8 mouse cellular contexts compared by ENCODE assay signal in genomic region chr1:127677661-127678580, GRCm38 (mm10). TPM values are rescaled to one million over a fixed set of nuclear protein-coding genes. Genes with fewer than 3 reads are reported as not detected.
DNase-seq lines count a peak whose midpoint lies in the region; ATAC-seq and TF ChIP-seq lines count a peak whose summit lies in the region.
"Had no signal": no experiment of that assay in that cellular context is flagged by ENCODE, and none has a peak within 500 bp of the region (broad histone marks: within the 10 kb centered on the region; RNA-seq: fewer than 3 reads in every experiment).

No protein-coding gene starts in this region.

- H3K4me3 ChIP-seq in G1E (ENCODE audit: low read depth, low read length): peak overlapping the region; percentile 27; the same call in 1 of the 2 replicates
- H3K4me3 ChIP-seq in cortical plate, adult 2 months (ENCODE audit: insufficient read depth, low read length): peak overlapping the region; percentile 31
- H3K4me3 ChIP-seq in stomach, embryonic 15.5 days (replicated peaks): peak overlapping the region; percentile 52

- peak; percentile 58 for ATAC-seq in CD4-positive, CD25-positive, alpha-beta regulatory T cell, adult 4 months
- no peak for ATAC-seq in G1E (ENCODE audit: extremely low read depth, insufficient number of reproducible peaks, low FRiP score, poor library complexity, severe bottlenecking)
- peak; percentile 85 for ATAC-seq in megakaryocyte-erythroid progenitor cell, adult 5-6 weeks (replicated peaks; ENCODE audit: low FRiP score, low TSS enrichment, poor library complexity, severe bottlenecking)
- peak; percentile 61; the same call in 1 of the 2 replicates for ATAC-seq in stomach, embryonic 15.5 days (ENCODE audit: insufficient read depth, low FRiP score, low read depth)

- TF ChIP-seq CTCF in G1E (IDR thresholded peaks at IDR 0.05; ENCODE audit: low read depth, low read length): no peak
- TF ChIP-seq CTCF in cortical plate, adult 2 months (IDR thresholded peaks at IDR 0.05; ENCODE audit: extremely low read depth, insufficient read depth, low read length): no peak

- WGBS in stomach, embryonic 15.5 days: 3% methylated on average over 62 of the region's 64 CpGs

- H3K4me2 ChIP-seq in stomach, embryonic 15.5 days: peak overlapping the region; percentile 99

- no peak overlapping the region for H3K27ac ChIP-seq in cortical plate, adult 2 months (ENCODE audit: insufficient read depth, low read length)
- no peak overlapping the region for H3K27ac ChIP-seq in stomach, embryonic 15.5 days

- H3K4me1 ChIP-seq in G1E (ENCODE audit: insufficient read depth, low read depth, low read length): no peaks in the 10 kb centered on the region
- H3K4me1 ChIP-seq in cortical plate, adult 2 months (ENCODE audit: control insufficient read depth, insufficient read depth, low read length): no peaks in the 10 kb centered on the region
- H3K4me1 ChIP-seq in stomach, embryonic 15.5 days: peaks cover 10% of the 10 kb centered on the region; the same call in 1 of the 2 replicates

- no peaks in the 10 kb centered on the region for H3K36me3 ChIP-seq in G1E (replicated peaks)
- H3K36me3 ChIP-seq in stomach, embryonic 15.5 days: no peaks in the 10 kb centered on the region

- TF ChIP-seq POLR2A in cortical plate, adult 2 months (IDR thresholded peaks at IDR 0.05; ENCODE audit: extremely low read depth, insufficient read depth, low read length): no peak

- no peaks in the 10 kb centered on the region; the same call in 1 of the 2 replicates for H3K27me3 ChIP-seq in G1E (ENCODE audit: insufficient read depth, low read length)
- peaks cover 54% of the 10 kb centered on the region for H3K27me3 ChIP-seq in stomach, embryonic 15.5 days (replicated peaks)

- intact Hi-C loops in heart, postnatal 36 days (cut with DNase I): no loop called here

- DNase-seq in G1E (ENCODE audit: low spot score): no peak
- DNase-seq in heart, postnatal 36 days: peak; percentile 9 to 15
- peak; percentile 37 to 60 for DNase-seq in kidney, postnatal 4 days

- peaks cover 15% of the 10 kb centered on the region for H3K9me3 ChIP-seq in G1E (replicated peaks)
- H3K9me3 ChIP-seq in stomach, embryonic 15.5 days: no peaks in the 10 kb centered on the region

- 0 out of 2 replicates have a peak overlapping the region, but pooled peaks have one; percentile 9 for H3K9ac ChIP-seq in stomach, embryonic 15.5 days

RNA-seq across cellular contexts. Expression of gene Tmem163, which starts 1.4 kb away (rescaled TPM):
- polyA plus RNA-seq in CD4-positive, CD25-positive, alpha-beta regulatory T cell, adult 4 months (2017; shearing (Covaris generic)): under 1 TPM in 1 of 2 experiments, not detected in 1; 0.12 TPM
- total RNA-seq in G1E (2014; fragmentation: Nextera tagmentation) (not detected in 2 replicates), G1E (2017) (0.05 and 0.12 TPM in 2 replicates)
- not detected in 2 replicates for polyA plus RNA-seq in G1E (2012)
- 21.5 and 31.6 TPM in 2 replicates for polyA plus RNA-seq in cortical plate, adult 2 months (2012; rRNA removed)
- 1 to 10 TPM; 4.8 to 9.5 TPM for total RNA-seq in heart, postnatal 36 days (2021)
- total RNA-seq in megakaryocyte-erythroid progenitor cell, adult 5-6 weeks (2014; fragmentation: Nextera tagmentation): not detected in 2 replicates
- 0.14 TPM in 1 of 2 replicates, not detected in the other for total RNA-seq in megakaryocyte-erythroid progenitor cell, adult 5-6 weeks (2017)
- polyA plus RNA-seq in stomach, embryonic 15.5 days (2015; fragmentation: Nextera tagmentation; extraction: Ambion mirVana): 0.63 and 0.99 TPM in 2 replicates

RNA-seq across cellular contexts. Expression of gene Acmsd, which starts 51.3 kb away (rescaled TPM):
- under 1 TPM in 1 of 2 experiments, not detected in 1; 0.34 TPM for polyA plus RNA-seq in CD4-positive, CD25-positive, alpha-beta regulatory T cell, adult 4 months (2017; shearing (Covaris generic))
- total RNA-seq in G1E (2014; fragmentation: Nextera tagmentation) (0.90 and 3.0 TPM in 2 replicates), G1E (2017) (0.71 and 1.2 TPM in 2 replicates)
- polyA plus RNA-seq in G1E (2012): 0.08 and 0.10 TPM in 2 replicates
- polyA plus RNA-seq in cortical plate, adult 2 months (2012; rRNA removed): 0.06 and 0.08 TPM in 2 replicates
- under 1 TPM; 0.24 to 0.28 TPM for total RNA-seq in heart, postnatal 36 days (2021)
- 5.9 and 14.7 TPM in 2 replicates for total RNA-seq in megakaryocyte-erythroid progenitor cell, adult 5-6 weeks (2014; fragmentation: Nextera tagmentation)
- 11.5 and 14.7 TPM in 2 replicates for total RNA-seq in megakaryocyte-erythroid progenitor cell, adult 5-6 weeks (2017)
- polyA plus RNA-seq in stomach, embryonic 15.5 days (2015; fragmentation: Nextera tagmentation; extraction: Ambion mirVana): 0.44 and 0.69 TPM in 2 replicates
- polyA plus RNA-seq: gonadal fat pad, adult 2 months had no signal

Comparison
In these comparisons a context has a peak if more than half of its experiments do, and no peak if none do; other contexts are left out.
1. RNA of gene Tmem163, which starts 1.4 kb away (polyA plus RNA-seq): 21.5 to 31.6 TPM in cortical plate, adult 2 months; 0.63 to 0.99 TPM in stomach, embryonic 15.5 days, 0.12 TPM in CD4-positive, CD25-positive, alpha-beta regulatory T cell, adult 4 months and not detected in G1E; every median in the first group is over 10 times any median in the second.
2. Peak in every context shown above with its lines, with median percentiles within 50 percentile points of each other: H3K4me3 ChIP-seq.